Mouse (Mus musculus) adipocyte (in vitro differentiated cells): ENCODE data around the gene 4930452B06Rik.

Experiments used
- DNase-seq: peaks from one replicate; pipeline ENCODE4 v3.0.0-alpha.2; 2016; ENCODE audit warnings: low spot score

The 4930452B06Rik gene

GRCm38 (mm10) chr14:8525232-8525631 lies 140.8 kb downstream of the 4930452B06Rik start:
- no peak for DNase-seq

GRCm38 (mm10) chr14:8517681-8518080 lies 148.4 kb downstream of the 4930452B06Rik start:
- DNase-seq, result no peak

GRCm38 (mm10) chr14:8514071-8514470 lies 152.0 kb downstream of the 4930452B06Rik start:
- no peak for DNase-seq

- no peak for DNase-seq
These were observed 154.8 kb downstream of the 4930452B06Rik start for GRCm38 (mm10) chr14:8511276-8511675.

GRCm38 (mm10) chr14:8510288-8510959 lies 155.6 kb downstream of the 4930452B06Rik start:
- DNase-seq, result no peak

GRCm38 (mm10) chr14:8508669-8509068 lies 157.4 kb downstream of the 4930452B06Rik start:
- DNase-seq, result no peak

- DNase-seq, result no peak
These were observed 161.8 kb downstream of the 4930452B06Rik start for GRCm38 (mm10) chr14:8504206-8504605.

GRCm38 (mm10) chr14:8503345-8503744 lies 162.7 kb downstream of the 4930452B06Rik start:
- DNase-seq, result no peak

- no peak for DNase-seq
These were observed 163.5 kb downstream of the 4930452B06Rik start for GRCm38 (mm10) chr14:8502496-8502895.

- DNase-seq, result no peak
These were observed 170.3 kb downstream of the 4930452B06Rik start for GRCm38 (mm10) chr14:8495691-8496090.

- no peak for DNase-seq
These were observed 171.1 kb downstream of the 4930452B06Rik start for GRCm38 (mm10) chr14:8494952-8495351.

GRCm38 (mm10) chr14:8494260-8494659 lies 171.8 kb downstream of the 4930452B06Rik start:
- DNase-seq, result no peak

GRCm38 (mm10) chr14:8478098-8478497 lies 187.9 kb downstream of the 4930452B06Rik start:
- no peak for DNase-seq

GRCm38 (mm10) chr14:8477348-8477747 lies 188.7 kb downstream of the 4930452B06Rik start:
- no peak for DNase-seq

- DNase-seq, result no peak
These were observed 189.4 kb downstream of the 4930452B06Rik start for GRCm38 (mm10) chr14:8476606-8477005.

GRCm38 (mm10) chr14:8475851-8476250 lies 190.2 kb downstream of the 4930452B06Rik start:
- no peak for DNase-seq

GRCm38 (mm10) chr14:8472884-8473283 lies 193.2 kb downstream of the 4930452B06Rik start:
- DNase-seq, result no peak

- no peak for DNase-seq
These were observed 201.5 kb downstream of the 4930452B06Rik start for GRCm38 (mm10) chr14:8464401-8465154.

- no peak for DNase-seq
These were observed 203.1 kb downstream of the 4930452B06Rik start for GRCm38 (mm10) chr14:8462973-8463372.

GRCm38 (mm10) chr14:8462321-8462909 lies 203.6 kb downstream of the 4930452B06Rik start:
- no peak for DNase-seq

GRCm38 (mm10) chr14:8460226-8461129 lies 205.6 kb downstream of the 4930452B06Rik start:
- peak; percentile 24 for DNase-seq

GRCm38 (mm10) chr14:8459759-8460158 lies 206.3 kb downstream of the 4930452B06Rik start:
- no peak for DNase-seq
